Mouse (Mus musculus) embryonic facial prominence, embryonic 10.5 days (tissue): ENCODE results near the gene Abl1. TPM values are rescaled to one million over a fixed set of nuclear protein-coding genes. Genes with fewer than 3 reads are reported as not detected.

Source experiments
- DNase-seq: peaks from one replicate; pipeline ENCODE4 v3.0.0-alpha.2; 2017; ENCODE audit warnings: low spot score
- H3K27ac ChIP-seq: fragments of 300-500 bp; sonication (generic); replicated peaks from 2 replicates; pipeline ENCODE4 v1.5.1; 2016; ENCODE audit warnings: mild to moderate bottlenecking
- H3K27me3 ChIP-seq: fragments of 300-500 bp; sonication (generic); replicated peaks from 2 replicates; pipeline ENCODE4 v1.6.1; 2016; ENCODE audit warnings: low read depth, mild to moderate bottlenecking; ENCODE audit not compliant: poor library complexity, severe bottlenecking
- H3K36me3 ChIP-seq: fragments of 300-500 bp; sonication (generic); replicated peaks from 2 replicates; pipeline ENCODE4 v1.6.1; 2016; ENCODE audit warnings: mild to moderate bottlenecking, moderate library complexity
- H3K4me1 ChIP-seq: fragments of 300-500 bp; sonication (generic); 2 replicates; pipeline ENCODE4 v1.6.1; 2016
- H3K4me3 ChIP-seq: fragments of 300-500 bp; sonication (generic); 2 replicates; pipeline ENCODE4 v1.5.1; 2016; ENCODE audit warnings: mild to moderate bottlenecking, moderate library complexity
- H3K9me3 ChIP-seq: fragments of 300-500 bp; sonication (generic); 2 replicates; pipeline ENCODE4 v1.6.1; 2016; ENCODE audit warnings: mild to moderate bottlenecking
- WGBS: fragments of 180-500 bp; shearing (Covaris S2); methylation state at CpG from one replicate; pipeline ENCODE4 v1.1.7; 2016; 5-methylcytosine and 5-hydroxymethylcytosine counted together
- polyA plus RNA-seq: library from polyadenylated mRNA; unstranded; fragments of >200 nt; fragmentation: Nextera tagmentation; extraction: Ambion mirVana; gene quantifications from 2 replicates; pipeline ENCODE4 v1.2.1, GENCODE M21; 2016

Abl1 gene
- polyA plus RNA-seq, 1 experiment from 2014 or later = 64.8 TPM

GRCm38 (mm10) chr2:31846692-31847660 lies 158.8 kb downstream of the Abl1 start:
- Histone ChIP-seq H3K27me3 (peaks cover 74% of the 10 kb centered on the region), H3K4me3 (peak overlapping the region; percentile 62), H3K4me1 (peaks cover 60% of the 10 kb centered on the region), H3K36me3 (no peaks in the 10 kb centered on the region), H3K9me3 (no peaks in the 10 kb centered on the region), H3K27ac (peak overlapping the region; percentile 48)
- WGBS = 3% methylated on average over 35 of the region's 35 CpGs
- DNase-seq = peak; percentile 48

- DNase-seq = peak; percentile 58
- Histone ChIP-seq H3K4me1 (peaks cover 64% of the 10 kb centered on the region), H3K9me3 (no peaks in the 10 kb centered on the region), H3K27ac (no peak overlapping the region), H3K4me3 (no peak overlapping the region), H3K36me3 (no peaks in the 10 kb centered on the region), H3K27me3 (peaks cover 64% of the 10 kb centered on the region)
- 24% methylated on average over 6 of the region's 6 CpGs for WGBS
Observed at GRCm38 (mm10) chr2:31847908-31848307, 159.7 kb downstream of the Abl1 start.

GRCm38 (mm10) chr2:31850141-31850540 lies 162.0 kb downstream of the Abl1 start:
- no peak overlapping the region for H3K27ac ChIP-seq
- DNase-seq = no peak
- H3K9me3 ChIP-seq = no peaks in the 10 kb centered on the region
- no peaks in the 10 kb centered on the region for H3K36me3 ChIP-seq
- H3K27me3 ChIP-seq = peaks cover 46% of the 10 kb centered on the region
- 35% methylated on average over 12 of the region's 12 CpGs for WGBS
- H3K4me3 ChIP-seq = no peak overlapping the region
- H3K4me1 ChIP-seq = peaks cover 65% of the 10 kb centered on the region

Other genes starting within 250 kb of the Abl1 start
- gene Ass1, start 218.2 kb upstream of the Abl1 start, polyA plus RNA-seq = 13.0 and 16.1 TPM in 2 replicates
- gene Fubp3, start 115.7 kb upstream of the Abl1 start, polyA plus RNA-seq = 94.6 and 99.1 TPM in 2 replicates
- 6.9 and 7.2 TPM in 2 replicates for gene Prdm12, start 48.3 kb upstream of the Abl1 start, polyA plus RNA-seq
- 107 and 112 TPM in 2 replicates for gene Exosc2, start 17.7 kb upstream of the Abl1 start, polyA plus RNA-seq
- 0.19 and 0.20 TPM in 2 replicates for gene Qrfp, start 122.2 kb downstream of the Abl1 start, polyA plus RNA-seq
- 0.17 and 0.35 TPM in 2 replicates for gene Fibcd1, start 157.6 kb downstream of the Abl1 start, polyA plus RNA-seq
- 2.3 TPM in 2 replicates for gene Lamc3, start 198.9 kb downstream of the Abl1 start, polyA plus RNA-seq